Mouse (Mus musculus): ENCODE results near the gene Olfml2a. TPM values are rescaled to one million over a fixed set of nuclear protein-coding genes. Genes with fewer than 3 reads are reported as not detected.
A peak's percentile ranks its signal among the peaks of the same experiment; 100 is the strongest.
"Not testable (repeated sequence)": the region's sequence is repeated elsewhere in the genome, so short reads cannot be mapped to it uniquely, and the experiment has no call there.

The Olfml2a gene
- polyA plus RNA-seq, 1 experiment = 2.0 TPM

DNA sequence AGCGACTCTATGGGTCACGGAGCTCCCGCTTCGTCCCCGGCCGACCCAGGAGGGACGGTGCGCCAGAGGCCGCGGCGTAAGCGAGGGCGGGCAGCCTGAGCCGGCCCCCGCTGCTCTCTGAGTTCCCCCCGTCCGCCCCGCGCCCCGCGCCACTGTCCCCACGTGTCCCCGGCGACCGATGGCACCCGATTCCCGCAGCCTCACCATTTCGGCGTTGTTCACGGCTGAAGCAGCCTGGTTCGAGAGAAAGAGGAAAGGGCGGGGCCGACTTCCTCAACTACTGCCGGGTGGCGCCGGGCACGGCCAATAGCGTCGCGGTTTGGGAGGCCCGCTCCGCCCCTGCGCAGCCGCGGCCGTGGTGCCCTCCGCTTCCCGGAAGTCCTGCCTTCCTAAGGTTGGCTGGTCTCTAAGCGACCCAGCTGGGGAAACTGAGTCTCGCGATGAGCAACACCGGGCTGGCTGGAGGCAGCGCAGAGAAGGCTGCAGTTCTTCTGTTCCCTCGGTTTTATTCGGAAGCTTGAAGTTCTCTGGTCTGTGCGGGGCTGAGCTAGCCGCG, 73.2 kb downstream of the Olfml2a start, which contains the start of gene Arpc5l:
Arpc5l (plus strand) TSS at position 469 of the 556 bp plus-strand sequence.
- peaks cover 4% of the 10 kb centered on the region; the same call in 1 of the 2 replicates for H3K4me1 ChIP-seq (ENCODE audit: control insufficient read depth, insufficient read depth, low read length)

DNA sequence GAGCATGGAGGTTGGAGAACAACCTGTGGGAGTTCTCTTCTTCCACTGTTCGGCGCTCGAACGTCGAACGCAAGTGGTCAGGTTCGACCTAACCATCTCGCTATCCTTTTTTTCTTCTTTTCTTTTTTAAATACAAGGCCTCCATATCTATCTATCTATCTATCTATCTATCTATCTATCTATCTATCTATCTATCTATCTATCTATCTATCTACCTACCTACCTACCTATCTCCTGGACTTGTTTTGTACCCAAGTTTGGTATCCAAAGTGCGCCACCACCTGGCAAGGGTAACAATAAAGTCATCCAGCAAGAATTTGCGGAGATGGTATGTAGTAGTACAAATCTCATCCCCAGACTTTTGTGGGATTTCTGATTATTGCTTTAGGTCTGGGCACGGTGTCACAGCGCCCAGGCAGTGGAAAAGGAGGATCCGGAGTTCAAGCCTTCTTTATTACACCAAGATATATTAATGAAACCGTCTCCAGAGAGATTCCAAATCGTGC, 73.8 kb downstream of the Olfml2a start, which contains the start of gene Rpl35:
Rpl35 (minus strand) TSS at position 51 of the 506 bp plus-strand sequence.
- Histone ChIP-seq H3K4me3 (ENCODE audit: insufficient read depth, low read length) (peak within 1 kb of the TSS; percentile 59), H3K4me1 (ENCODE audit: control insufficient read depth, insufficient read depth, low read length) (peaks cover 4% of the 10 kb centered on the region; the same call in 1 of the 2 replicates), H3K27ac (ENCODE audit: insufficient read depth, low read length) (no peak within 1 kb of the TSS)
- TF ChIP-seq POLR2A (IDR thresholded peaks at IDR 0.05; ENCODE audit: extremely low read depth, insufficient read depth, low read length) (no peak), CTCF (IDR thresholded peaks at IDR 0.05; ENCODE audit: extremely low read depth, insufficient read depth, low read length) (0 out of 2 replicates have a peak, but pooled peaks have one; percentile 7)

More for the DNA sequence above, 73.2 kb downstream of the Olfml2a start, which contains the start of gene Arpc5l:
- H3K4me3 ChIP-seq (ENCODE audit: insufficient read depth, low read length) = peak within 1 kb of the TSS; percentile 59
- TF ChIP-seq CTCF (IDR thresholded peaks at IDR 0.05; ENCODE audit: extremely low read depth, insufficient read depth, low read length) (no peak), POLR2A (IDR thresholded peaks at IDR 0.05; ENCODE audit: extremely low read depth, insufficient read depth, low read length) (peak; percentile 49; the same call in 1 of the 2 replicates)
- no peak within 1 kb of the TSS for H3K27ac ChIP-seq (ENCODE audit: insufficient read depth, low read length)

DNA sequence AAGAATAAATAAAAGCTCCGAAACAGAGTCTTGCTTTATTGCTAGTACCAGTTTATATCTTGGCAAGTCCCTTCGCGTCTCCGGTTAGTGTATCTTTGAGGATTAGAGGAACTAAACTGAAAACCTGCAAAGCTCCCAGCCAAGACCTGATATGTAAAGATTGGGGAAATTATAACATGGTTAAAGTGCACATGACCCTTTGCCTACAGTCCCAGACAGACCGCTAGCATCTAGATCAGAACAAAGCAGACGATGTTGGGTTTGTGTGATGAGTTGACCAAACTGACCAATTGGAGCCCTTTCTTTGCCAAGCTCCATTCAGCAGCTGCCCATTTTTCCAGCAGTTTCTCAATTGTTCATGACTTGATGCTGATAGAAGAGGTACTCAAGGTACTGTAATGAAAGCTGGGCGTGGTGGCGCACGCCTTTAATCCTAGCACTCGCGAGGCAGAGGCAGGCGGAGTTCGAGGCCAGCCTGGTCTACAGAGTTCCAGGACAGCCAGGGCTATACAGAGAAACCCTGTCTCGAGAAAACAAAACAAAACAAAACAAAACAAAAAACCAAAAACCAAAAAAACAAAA, 74.5 kb downstream of the Olfml2a start:
- H3K4me1 ChIP-seq (ENCODE audit: control insufficient read depth, insufficient read depth, low read length) = peaks cover 8% of the 10 kb centered on the region; the same call in 1 of the 2 replicates
- H3K27ac ChIP-seq (ENCODE audit: insufficient read depth, low read length) = no peak overlapping the region
- H3K4me3 ChIP-seq (ENCODE audit: insufficient read depth, low read length) = no peak overlapping the region
- TF ChIP-seq POLR2A (IDR thresholded peaks at IDR 0.05; ENCODE audit: extremely low read depth, insufficient read depth, low read length) (no peak), CTCF (IDR thresholded peaks at IDR 0.05; ENCODE audit: extremely low read depth, insufficient read depth, low read length) (no peak)

DNA sequence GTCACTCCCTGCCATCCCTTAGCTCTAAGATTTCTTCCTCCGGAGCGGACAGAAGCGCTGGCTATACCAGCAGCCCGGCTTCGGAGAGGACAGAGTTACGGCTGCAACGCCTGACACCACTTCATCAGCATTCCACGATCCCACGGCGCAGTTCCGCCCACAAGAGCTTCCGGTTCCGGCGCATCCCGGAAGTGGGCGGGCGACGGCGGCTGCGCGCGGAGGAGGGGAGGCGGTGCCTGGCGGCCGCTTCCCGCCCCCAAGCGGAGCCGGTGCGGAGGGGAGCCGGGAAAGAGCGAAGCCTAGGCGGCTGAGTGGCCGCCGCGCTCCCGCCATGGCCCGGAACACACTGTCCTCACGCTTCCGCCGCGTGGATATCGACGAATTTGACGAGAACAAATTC, 76.1 kb downstream of the Olfml2a start:
- H3K4me1 ChIP-seq (ENCODE audit: control insufficient read depth, insufficient read depth, low read length) = peaks cover 10% of the 10 kb centered on the region; the same call in 1 of the 2 replicates
- H3K4me3 ChIP-seq (ENCODE audit: insufficient read depth, low read length) = peak overlapping the region; percentile 68
- no peak for TF ChIP-seq CTCF (IDR thresholded peaks at IDR 0.05; ENCODE audit: extremely low read depth, insufficient read depth, low read length)
- peak; percentile 92 for TF ChIP-seq POLR2A (IDR thresholded peaks at IDR 0.05; ENCODE audit: extremely low read depth, insufficient read depth, low read length)
- H3K27ac ChIP-seq (ENCODE audit: insufficient read depth, low read length) = peak overlapping the region; percentile 89

DNA sequence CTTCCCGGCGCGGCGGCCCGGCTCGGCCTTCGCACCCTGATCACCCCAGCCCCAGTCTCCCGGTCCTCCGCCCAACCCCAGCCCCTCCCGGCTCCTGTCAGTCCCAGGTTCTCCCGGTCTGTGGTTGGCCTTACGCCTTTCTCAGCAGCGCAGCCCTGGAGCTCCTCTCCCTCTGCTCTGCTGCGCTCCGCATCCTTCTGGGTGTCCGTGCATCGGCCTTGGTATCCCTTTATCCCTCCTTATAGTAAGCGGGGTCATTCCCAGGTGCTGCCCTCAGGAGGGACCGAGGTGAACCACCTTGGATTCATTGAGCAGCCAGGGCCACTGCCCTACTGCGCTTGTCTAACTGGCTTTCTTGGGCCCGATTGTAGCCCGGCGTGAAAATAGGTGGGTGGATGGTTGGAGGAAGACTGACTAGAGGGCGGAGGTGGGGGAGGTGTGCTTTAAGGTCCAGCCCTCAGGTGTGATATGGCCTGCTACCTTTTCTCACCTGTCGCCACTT, 76.6 kb downstream of the Olfml2a start:
- Histone ChIP-seq H3K4me3 (ENCODE audit: insufficient read depth, low read length) (peak overlapping the region; percentile 68), H3K4me1 (ENCODE audit: control insufficient read depth, insufficient read depth, low read length) (peaks cover 10% of the 10 kb centered on the region; the same call in 1 of the 2 replicates), H3K27ac (ENCODE audit: insufficient read depth, low read length) (peak overlapping the region; percentile 63)
- no peak for TF ChIP-seq CTCF (IDR thresholded peaks at IDR 0.05; ENCODE audit: extremely low read depth, insufficient read depth, low read length)
- 0 out of 2 replicates have a peak, but pooled peaks have one; percentile 21 for TF ChIP-seq POLR2A (IDR thresholded peaks at IDR 0.05; ENCODE audit: extremely low read depth, insufficient read depth, low read length)

DNA sequence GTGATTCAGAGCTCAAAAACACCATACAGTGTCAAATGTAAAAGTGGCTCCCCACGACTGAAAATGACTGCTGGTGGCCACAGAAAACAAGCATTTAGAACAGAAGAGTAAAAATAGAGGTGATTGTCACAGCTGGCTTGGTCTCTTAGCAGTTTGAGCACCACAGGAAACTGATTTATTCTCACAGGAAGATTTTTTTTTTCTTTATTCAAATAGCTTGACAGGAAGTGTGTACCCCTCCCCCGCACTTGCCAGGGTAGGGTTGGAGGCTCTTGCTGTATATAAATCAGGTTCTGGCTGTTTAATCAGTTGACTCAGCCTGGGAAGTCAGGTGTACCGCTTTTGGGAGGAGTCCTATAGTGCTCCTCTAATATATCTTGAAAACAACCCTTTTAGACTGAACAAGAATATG, 77.2 kb downstream of the Olfml2a start:
- 0 out of 2 replicates have a peak overlapping the region, but pooled peaks have one; percentile 63 for H3K27ac ChIP-seq (ENCODE audit: insufficient read depth, low read length)
- peaks cover 8% of the 10 kb centered on the region; the same call in 1 of the 2 replicates for H3K4me1 ChIP-seq (ENCODE audit: control insufficient read depth, insufficient read depth, low read length)
- TF ChIP-seq POLR2A (IDR thresholded peaks at IDR 0.05; ENCODE audit: extremely low read depth, insufficient read depth, low read length) (no peak), CTCF (IDR thresholded peaks at IDR 0.05; ENCODE audit: extremely low read depth, insufficient read depth, low read length) (no peak)
- peak overlapping the region; percentile 68 for H3K4me3 ChIP-seq (ENCODE audit: insufficient read depth, low read length)

DNA sequence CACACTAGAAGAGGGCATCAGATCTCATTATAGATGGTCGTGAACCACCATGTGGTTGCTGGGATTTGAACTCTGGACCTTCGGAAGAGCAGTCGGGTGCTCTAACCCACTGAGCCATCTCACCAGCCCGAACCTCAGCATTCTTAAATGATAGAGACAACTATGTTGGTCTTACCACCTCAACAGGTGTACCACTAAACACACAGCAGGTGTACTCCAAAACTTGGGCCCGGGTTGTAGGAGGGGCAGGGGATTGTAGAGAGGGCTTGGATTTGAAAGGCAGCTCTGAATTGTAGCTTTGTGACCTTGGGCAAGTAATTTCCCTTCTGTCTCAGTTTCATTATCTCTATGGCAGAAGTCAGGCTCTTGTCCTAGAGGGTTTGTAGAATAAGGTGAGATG, 78.4 kb downstream of the Olfml2a start:
- H3K4me3 ChIP-seq (ENCODE audit: insufficient read depth, low read length); H3K27ac ChIP-seq (ENCODE audit: insufficient read depth, low read length); H3K4me1 ChIP-seq (ENCODE audit: control insufficient read depth, insufficient read depth, low read length): not testable (repeated sequence)

DNA sequence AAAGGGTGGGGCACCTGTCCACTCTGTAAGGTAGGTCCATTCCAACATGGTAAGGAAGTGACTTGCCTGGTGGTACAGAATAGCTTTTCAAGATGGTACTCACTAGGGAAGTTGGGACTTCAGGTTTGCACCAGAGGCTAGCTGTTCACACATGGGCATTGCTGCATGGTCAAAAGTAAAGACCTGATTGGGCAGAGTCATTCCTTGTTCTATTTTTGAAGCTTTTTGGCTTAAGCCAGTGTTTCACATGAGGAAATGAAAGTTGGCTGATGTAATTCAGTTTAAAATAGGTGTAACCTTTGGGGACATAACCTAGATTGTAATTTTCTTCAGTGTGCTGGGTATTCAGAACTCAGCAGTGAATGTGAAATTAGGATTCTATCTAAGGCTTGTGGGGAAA, 79.5 kb downstream of the Olfml2a start:
- peaks cover 8% of the 10 kb centered on the region; the same call in 1 of the 2 replicates for H3K4me1 ChIP-seq (ENCODE audit: control insufficient read depth, insufficient read depth, low read length)
- no peak overlapping the region for H3K27ac ChIP-seq (ENCODE audit: insufficient read depth, low read length)
- no peak for TF ChIP-seq CTCF (IDR thresholded peaks at IDR 0.05; ENCODE audit: extremely low read depth, insufficient read depth, low read length)
- no peak for TF ChIP-seq POLR2A (IDR thresholded peaks at IDR 0.05; ENCODE audit: extremely low read depth, insufficient read depth, low read length)
- H3K4me3 ChIP-seq (ENCODE audit: insufficient read depth, low read length) = no peak overlapping the region

DNA sequence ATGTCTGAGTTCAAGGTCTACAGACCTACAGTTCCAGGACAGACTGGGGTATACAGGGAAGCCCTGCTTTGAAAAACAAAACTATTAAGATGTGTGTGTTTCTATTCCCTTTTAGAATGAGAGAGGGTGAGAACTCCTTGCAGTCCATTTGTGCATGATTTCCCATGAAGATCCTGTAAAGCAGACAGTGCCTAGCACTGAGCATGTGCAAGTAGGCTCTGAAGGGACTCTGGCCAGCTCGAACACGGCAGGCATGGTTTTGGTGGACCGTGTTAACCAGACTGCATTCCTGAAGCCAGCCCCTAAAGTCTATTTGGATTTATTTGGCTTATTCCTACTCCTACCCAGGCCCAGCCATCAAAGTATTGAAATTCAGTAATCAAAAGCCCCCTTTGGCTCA, 80.2 kb downstream of the Olfml2a start:
- TF ChIP-seq CTCF (IDR thresholded peaks at IDR 0.05; ENCODE audit: extremely low read depth, insufficient read depth, low read length) = no peak
- no peak for TF ChIP-seq POLR2A (IDR thresholded peaks at IDR 0.05; ENCODE audit: extremely low read depth, insufficient read depth, low read length)
- H3K4me3 ChIP-seq (ENCODE audit: insufficient read depth, low read length) = no peak overlapping the region
- peaks cover 8% of the 10 kb centered on the region; the same call in 1 of the 2 replicates for H3K4me1 ChIP-seq (ENCODE audit: control insufficient read depth, insufficient read depth, low read length)
- H3K27ac ChIP-seq (ENCODE audit: insufficient read depth, low read length) = no peak overlapping the region

Data from cortical plate, adult 2 months (tissue).